Mouse (Mus musculus): ENCODE measurements around the gene Sars.

Sars gene

DNA sequence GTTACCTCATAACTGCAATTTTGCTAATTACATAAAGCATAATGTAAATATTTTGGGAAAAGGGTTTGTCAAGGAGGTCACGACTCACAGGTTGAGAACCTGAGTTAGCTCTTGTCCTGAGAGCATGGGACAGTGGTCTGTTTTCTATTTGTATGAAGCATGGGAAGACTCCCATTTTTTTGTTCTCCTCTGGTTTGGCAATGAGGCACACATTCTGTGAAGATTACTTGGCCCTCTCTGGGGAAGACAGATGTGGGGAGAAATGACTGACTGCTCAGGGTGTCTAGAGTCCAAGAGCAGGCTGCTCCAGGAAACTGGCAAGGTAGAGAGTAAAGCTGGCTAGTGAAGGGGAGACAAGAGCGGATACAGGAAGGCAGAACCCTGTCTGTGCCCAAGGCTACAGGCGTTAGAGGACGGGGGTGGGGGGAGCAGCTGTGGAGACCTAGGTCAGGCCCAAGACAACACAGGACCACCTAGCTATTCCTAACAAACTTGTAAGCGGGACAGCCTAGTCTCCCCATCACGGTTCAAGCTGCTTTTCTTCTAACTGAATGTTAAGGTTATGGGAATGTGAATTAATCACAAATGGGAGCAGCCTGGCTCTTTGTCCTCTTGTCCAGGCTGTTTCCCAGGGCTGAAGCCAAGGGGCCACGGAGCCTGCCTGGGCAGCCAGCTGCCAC, 19.9 kb downstream of the Sars start:
- DNase-seq (ENCODE audit: low spot score), result no peak

DNA sequence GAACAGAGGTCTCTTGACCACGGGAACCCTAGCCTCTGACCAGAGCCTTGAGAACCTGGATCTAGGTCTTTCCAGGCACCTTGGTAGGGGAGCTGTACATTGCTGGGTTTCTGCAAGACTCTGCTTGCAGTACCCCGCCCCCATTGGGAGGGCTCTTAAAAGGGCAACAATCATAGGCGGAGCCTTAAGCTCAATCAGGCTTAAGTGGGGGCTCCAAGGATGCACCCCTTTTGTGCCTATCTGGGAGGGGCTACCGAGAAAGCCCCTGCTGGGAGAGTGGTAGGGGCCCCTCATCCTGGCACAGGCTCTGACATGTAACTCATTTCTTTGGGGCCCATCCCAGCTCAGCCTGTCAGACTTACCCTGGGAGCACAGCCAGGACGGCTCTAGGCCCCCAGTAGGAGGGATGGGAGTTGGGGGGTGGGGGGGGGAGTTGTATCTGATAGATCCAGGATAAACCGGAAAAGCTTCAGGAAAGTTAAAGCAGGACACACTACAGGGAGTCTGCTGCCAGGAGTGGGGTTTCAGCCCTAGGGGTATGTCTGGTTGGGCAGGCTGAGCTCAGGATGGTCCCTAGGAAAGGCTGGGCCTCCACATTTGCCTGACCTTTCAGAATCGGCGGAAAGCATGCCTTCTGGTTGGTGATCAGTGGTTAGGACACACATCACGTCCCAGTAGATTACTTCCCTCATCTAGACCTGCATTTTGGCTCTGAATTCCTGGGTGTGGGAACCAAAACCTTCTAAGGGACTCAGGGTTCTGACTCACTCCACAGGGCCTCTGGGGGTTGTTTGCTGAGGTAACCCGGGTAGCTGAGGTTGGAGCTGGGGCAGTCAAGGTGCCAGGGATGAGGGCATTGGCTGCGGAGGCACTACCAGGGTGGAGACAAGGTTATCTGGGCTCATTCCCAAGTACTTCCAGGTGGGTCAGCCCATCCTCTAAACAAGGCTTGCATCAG, 20.9 kb downstream of the Sars start:
- DNase-seq (ENCODE audit: low spot score), result no peak

DNA sequence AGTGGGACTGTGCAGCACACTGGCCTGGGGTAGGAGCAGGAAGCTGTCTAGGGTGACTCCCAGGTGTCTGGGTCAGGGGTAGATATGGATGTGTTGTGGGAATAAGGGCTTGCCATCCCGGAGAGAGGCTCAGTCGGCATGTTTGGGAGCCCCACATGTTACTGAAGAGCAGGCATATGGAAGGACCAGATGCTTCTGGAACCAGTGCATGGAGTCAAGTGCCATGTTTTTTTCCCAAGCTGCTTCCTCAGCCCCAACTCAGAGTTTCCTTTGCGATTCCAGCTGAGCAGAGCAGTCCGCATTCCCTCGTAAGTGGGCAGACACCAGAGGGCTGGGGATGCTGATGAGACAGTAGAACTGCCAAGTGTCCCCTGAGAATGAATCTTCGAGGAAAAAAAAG, 22.0 kb downstream of the Sars start:
- DNase-seq (ENCODE audit: low spot score), result no peak

DNA sequence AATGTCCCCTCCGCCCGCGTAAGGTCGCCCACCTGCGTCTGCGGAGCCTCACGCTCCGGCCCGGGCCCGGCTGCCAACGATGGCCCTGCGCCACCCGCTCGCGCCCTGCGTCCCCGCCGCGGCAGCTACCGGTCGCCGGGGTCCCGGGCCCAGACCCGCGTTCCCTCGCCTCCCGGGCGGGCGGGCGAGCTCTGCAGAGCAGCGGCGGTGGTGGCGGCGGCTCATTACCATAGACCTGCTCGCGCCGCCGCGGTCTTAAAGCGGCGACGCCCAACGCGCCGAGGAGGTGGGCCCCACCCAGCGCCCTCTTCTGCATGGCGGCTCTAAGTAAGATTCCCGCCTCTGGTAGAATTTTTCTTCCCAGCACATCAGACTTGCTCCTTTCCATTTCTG, 29.2 kb downstream of the Sars start:
- peak; percentile 53 for DNase-seq (ENCODE audit: low spot score)

DNA sequence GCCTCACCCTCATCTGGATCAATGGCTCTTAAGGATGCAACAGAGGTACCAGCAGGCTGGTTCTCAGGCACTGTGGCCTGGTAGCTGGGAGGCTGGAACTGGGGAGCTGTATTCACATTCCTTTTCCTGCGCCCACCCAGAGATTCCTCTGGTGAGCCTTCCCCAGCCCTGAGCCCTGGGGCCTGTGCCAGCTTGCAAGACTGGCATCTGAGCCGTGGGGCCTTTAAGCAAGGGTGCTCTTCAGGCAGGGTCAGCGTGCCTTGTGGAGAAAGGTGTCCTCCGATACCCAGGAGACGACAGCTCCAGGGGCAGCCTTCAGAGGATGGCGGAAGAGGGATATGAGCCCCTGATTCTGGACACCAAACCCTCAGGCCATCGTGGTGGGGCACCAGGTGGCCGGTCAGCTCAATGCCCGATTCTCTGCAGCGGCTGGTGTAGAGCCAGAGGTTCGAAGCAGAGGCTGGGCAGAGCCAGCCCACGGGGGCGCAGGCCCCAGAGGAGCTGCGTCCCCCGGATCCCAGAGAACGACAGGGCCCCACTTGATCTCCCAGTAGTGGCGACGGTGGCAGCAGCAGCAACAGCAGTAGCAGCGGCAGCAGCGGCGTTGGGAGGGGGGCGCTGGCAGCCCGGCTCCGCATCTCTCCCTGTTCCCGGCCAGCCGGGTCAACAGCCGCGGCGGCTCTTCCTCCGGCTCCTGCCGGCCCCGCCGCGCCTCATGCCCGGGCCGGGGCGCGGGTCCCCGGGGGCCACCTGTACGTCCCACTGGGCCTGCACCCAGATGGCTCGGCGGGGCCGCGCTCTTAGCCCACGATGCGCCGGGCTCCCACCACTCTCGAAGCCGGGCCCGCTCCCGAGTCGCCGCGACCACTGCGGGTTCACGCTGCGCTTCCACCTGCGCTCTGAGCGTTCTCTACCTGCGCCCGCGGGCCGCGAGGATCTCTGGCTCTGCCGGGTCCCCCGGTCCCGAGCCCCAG, 29.9 kb downstream of the Sars start, which contains the start of gene Celsr2:
Celsr2 (minus strand) TSS at position 696 of the 974 bp plus-strand sequence.
- no peak for DNase-seq (ENCODE audit: low spot score)

DNA sequence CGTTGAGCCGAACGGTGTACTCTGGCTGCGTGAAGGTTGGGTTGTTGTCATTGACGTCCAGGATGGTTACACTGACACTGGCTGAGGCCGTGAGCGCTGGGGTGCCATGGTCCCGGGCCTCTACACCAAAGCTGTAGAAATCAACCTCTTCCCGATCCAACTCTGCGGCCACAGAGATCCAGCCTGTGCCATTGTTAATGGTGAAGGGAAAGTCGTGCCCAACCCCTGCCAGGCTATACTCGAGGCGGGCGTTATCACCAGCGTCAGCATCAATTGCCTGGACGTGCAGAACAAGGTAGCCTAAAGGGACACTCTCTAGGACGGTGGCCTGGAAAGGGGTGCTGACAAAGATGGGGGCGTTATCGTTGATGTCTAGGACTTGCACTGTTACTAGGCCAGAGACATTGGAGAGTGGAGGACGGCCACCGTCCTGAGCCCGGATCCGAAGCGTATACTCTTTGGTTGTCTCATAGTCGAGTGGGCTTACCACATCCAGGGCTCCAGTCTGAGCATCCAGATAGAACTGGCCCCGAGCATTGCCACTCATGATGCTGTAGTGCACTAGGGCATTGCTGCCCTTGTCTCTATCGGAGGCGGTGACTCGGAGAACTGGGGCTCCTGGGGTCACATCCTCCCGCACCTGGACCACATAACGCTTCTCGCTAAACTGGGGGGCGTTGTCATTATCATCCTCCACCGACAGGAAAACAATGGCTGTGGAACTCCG, 31.2 kb downstream of the Sars start:
- no peak for DNase-seq (ENCODE audit: low spot score)

DNA sequence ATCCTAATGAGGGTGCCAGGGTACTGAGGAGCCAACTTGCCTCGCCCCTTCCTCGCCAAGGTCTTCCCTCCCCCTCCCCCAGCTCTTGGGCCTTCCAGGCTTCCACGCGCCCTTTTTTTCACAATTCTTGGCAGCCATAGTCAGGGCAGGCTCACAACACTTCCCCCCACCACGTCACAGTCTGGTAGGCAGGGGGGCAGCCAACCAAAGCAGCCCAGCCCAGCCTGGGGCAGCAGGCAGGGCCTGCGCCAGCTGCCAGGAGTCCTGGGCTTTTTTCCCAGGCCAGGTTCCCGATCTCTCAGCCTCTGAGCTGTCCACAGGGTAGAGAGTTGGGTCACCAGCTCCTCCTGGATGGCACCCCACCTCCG, 33.3 kb downstream of the Sars start:
- DNase-seq (ENCODE audit: low spot score), result no peak

DNA sequence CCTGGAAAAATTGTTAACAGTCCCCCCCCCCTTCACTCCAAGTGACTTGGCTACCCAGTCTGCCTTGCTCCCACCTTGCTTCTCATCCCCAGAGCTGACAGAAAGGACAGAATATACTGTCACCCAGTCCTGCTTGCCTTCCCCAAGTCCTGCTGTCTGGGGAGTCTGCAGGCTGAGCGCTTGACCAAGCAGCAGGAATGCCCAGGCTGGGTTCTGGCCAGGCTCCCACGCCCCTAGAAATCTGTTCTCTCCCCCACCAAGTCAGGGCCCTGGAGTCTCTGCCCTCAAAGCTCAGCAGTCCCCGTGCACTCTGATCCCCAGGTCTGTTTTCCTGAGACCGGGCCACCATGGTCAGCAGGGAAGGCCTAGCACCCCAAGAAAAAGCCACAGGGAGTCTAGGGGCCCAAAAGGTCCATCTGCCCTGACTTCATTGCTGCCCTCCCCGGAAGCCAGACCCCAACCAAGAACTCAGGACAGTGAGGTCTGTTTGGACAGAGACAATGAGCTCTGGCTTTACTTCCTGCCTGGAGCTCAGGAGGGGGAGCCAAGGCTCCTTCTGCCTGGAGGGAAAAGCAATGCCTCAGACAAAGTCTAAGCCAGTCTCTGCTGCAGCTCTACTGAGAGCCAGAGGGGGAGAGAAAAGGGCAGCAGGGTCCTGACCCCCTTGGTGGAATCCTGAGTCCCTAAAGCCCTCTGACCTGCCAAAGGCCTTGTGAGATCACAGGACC, 33.8 kb downstream of the Sars start:
- no peak for DNase-seq (ENCODE audit: low spot score)

DNA sequence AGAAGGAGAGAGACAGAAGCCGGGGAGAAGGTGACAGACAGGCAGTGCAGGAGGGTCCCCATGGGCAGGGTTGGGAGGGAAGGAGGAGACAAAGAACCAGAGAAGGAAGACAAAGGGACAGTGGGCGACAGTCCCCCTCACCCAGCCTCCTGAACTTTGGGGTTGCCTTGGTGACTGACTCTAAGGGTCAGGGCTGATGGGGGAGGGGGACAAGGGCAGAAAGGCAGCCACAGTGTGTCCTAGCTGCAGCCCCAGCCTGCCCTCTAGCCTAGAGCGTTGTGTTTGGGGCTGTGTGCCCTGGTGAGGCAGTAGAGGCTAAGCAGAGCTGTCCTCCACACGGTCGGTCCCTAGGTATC, 34.7 kb downstream of the Sars start:
- no peak for DNase-seq (ENCODE audit: low spot score)

DNA sequence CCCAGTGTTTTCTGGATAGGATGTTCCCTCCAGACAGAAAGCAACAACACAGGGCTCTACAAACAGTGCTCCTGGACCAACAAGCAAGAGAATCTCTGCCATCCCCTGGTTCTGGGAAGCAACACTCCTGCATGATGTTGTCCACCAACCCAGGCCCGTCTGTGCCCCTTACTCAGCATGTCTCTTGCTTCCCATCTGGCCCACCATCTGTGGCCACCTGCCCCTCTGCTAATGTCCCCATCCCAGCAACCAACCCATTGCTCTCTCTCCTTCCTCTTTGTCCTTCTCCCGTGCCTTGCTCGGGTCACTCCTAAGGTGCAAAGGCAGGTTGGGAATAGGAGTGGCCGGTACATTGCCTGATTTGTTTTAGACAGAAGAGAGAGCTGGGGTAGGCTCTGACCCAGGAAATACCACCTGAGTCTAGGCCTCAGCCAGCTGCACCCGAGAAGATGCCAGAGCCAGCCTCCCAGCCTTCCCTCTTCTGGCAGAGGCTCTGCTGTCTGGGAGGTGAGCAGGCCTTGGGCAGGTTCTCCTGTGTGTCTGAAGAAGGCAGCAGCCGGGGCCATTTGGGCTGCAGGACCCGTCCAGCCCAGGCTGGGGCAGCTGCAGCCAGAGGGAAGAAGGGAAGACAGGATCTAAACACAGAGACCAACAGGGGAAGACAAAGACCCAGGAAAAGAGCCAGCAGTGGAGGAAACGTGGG, 35.2 kb downstream of the Sars start:
- DNase-seq (ENCODE audit: low spot score), result no peak

DNA sequence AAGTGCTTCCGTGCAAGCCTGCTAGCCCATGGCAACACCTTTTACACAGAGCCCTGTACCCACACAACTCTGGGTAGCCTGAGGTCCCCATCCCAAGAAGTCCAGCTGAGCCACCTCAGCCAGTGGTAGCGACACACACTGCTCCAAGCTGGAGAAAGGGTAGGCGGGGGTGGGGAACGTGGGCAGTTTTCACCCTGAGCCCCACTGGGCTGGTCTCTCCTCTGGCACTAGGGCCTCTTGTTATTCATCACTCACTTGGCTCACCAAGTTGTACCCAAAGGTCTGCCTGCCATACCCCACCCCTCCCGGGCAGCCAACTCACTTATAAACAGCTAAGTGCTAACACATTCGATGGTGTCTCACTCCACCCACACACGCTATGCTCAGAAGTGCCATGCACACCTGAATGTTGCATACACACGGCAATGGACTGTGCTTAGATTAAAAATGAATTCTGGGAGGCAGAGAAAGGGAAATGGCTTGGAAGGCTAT, 36.4 kb downstream of the Sars start:
- DNase-seq (ENCODE audit: low spot score), result no peak

DNA sequence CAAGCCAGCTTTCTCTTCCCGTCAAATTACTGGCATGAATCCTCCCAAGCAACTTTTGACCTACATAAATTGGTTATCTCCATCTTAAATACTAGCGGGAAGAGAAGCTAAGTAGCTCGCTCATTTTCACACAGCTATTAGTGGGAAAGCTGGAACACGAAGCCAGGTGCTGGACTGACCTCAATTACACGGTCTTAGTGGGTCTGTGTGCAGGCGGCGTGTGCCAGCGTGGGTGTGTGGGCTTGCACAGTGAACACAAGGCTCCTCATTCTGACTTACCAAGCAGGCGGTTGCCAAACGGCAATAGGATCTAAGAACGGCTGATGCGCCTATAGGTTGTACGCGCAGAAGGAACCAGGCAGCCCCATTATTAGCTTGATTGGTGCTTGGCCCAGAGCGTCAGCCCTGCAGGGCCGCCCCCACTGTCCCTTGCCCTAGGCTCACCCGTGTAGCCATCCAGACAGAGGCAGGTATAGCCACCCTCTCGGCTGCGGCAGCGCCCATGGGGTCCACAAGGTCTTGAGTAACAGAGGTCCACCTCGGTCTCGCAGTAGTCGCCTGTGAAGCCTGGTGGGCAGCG, 38.6 kb downstream of the Sars start:
- no peak for DNase-seq (ENCODE audit: low spot score)

DNA sequence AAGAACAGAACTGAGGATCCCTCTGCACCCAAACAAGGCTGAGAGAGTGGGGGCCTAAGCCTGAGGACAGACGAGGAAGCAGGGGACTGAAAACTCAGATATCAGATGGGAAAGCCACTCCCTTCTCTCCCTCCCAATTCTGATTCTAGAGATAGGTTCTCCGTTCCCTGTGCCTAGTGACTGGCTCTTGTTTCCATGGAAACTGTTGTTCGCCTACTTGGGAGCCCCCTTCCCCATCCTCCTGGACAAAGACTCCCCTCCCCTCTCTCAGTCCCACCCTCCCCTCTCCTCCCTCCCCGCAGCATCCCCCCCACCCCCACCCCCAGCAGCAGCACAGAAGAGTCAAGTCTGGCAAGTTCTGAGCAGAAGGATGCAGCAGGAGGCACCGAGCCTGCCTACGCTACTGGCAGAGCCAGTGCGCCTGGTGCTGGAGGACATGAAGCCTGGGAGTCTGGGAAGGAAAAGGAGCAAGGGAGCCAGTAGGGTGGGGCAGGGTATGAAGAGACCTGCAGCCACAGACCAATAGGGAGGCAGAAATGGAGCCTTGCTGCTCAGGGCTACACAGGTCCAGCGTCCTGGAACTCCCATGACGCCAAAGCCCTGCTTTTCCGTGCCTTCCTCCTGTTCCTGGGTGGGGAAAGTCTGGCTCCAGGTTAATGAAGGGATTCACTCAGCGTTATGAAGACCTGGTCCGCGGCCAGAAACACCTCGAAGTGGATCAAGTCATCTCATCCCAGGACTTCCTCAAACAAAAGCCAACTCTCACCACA, 39.3 kb downstream of the Sars start:
- no peak for DNase-seq (ENCODE audit: low spot score)

DNA sequence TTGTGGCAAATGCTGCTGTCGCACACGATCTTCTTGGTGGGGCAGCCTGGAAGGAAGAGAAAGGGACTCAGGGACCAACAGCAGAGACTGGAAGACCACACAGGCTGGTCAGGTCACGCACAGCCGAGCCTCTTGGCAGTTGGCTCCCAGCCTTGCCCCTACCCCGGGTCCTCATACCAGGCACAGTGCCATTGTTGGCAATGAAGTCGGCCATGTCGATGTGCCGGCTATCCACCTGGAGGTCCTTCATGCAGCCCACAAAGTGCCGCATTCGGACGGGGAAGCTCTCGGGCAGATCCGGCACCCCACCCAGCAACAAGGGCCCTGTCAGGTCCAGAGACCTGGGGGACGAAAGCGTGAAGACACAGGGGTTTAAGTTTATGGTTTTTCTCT, 42.5 kb downstream of the Sars start:
- DNase-seq (ENCODE audit: low spot score), result no peak

DNA sequence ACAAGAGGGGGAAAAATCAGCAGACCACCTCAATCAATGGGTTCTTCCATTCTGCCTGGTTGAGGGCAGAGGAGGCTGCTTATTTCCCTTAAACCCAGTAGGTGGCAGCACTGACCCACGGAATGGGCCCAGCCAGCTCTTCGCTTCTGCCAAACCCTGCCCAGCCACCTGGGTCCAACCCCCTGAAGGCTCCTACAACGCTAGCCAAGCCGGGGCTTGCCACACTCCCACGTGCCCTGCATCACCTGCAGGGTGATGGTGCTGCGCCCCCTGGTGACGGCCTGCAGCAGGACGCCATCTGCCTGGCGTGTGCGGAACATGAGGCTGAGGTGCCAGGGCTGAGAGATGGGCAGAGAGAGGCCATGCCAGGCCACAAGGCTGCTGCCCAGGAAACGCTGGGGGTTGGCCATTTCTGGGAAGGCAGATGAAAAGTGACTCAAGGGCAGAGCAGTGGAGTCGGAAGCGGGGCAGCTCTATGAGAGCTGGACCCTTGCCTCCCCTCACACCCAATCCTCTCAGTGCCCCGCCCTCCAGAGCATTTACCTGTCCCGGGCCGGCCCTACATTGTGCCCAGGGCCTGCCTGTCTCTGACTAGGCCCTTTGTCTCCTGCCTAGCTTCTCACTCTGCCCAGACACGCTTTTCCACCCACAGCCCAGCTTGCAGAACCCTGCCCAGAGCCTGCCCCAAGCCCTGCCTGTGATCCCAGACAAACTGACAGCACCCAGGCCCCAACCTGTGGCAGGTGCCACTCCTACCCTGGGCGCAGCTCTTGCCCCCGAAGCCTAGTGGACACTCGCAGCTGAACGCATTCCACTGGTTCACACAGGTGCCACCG, 43.1 kb downstream of the Sars start:
- DNase-seq (ENCODE audit: low spot score), result peak; percentile 89

DNA sequence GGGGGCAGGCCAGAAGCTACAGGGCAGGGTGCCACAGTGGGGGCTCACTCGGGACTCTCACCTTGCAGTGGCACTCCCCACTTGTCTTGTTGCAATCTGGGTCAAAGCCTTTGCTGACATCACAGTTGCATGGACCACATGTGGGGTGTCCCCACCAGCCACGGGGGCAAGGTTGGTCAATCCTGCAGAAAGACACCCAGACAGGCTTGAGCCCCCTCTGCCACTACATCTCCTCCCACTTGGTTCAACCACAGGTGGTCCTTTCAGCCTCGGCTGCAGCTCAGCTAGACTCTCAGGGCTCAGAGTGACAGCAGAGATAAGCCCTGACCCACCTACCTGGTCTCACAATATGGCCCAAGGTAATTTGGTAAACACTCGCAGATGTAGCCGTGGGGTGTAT, 44.6 kb downstream of the Sars start:
- no peak for DNase-seq (ENCODE audit: low spot score)

DNA sequence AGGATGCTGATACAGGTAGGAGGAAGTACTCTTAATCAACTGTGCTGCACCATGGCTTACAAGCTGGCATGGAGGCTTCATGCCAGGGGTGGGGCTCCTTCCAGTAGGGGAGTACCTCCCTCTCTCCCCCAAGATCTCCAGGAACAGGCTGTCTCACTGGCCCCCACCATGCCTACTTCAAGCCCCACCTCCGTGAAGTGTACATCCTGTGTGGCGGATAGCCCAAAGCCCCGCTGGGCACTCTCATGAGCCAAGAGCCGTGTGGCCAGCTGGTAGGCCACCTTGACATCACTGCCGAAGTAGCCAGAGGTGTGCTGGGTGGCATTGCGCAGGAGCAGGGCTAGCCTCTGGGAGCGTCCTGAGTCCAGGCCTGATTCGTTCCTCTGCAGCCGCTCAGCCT, 46.7 kb downstream of the Sars start:
- no peak for DNase-seq (ENCODE audit: low spot score)

DNA sequence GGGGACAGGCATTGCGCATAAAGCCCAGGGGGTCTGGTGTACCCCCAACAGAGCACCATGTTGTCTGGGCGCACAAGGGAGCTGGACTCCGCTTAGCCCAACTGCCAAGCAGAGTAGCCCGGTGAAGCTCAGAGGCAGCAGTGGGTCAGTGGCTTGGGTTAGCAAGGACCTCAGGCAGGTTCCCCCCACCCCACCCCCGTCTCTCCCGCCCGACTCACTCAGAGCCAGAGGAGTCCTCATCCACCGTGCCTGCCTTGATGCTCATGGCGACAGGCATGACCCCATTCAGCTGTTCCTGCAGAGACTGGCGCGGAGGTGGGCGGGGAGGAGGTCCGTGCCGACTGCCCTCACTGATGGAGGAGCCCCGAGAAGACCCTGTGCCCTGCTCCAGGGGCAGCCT, 52.2 kb downstream of the Sars start:
- no peak for DNase-seq (ENCODE audit: low spot score)

Data from ovary, postnatal 14 days (tissue).